In genomic region chr1:30783741-30784140, GRCm38 (mm10) we compare ENCODE assay signal across 17 mouse cellular contexts.
"Had no signal": no experiment of that assay in that cellular context is flagged by ENCODE, and none has a peak within 500 bp of the region (broad histone marks: within the 10 kb centered on the region; RNA-seq: fewer than 3 reads in every experiment).

No protein-coding gene starts in this region.

- H3K9ac ChIP-seq: lung, embryonic 15.5 days; midbrain, embryonic 13.5 days; midbrain, embryonic 15.5 days; neural tube, embryonic 12.5 days; stomach, embryonic 15.5 days had no signal

- H3K4me2 ChIP-seq: lung, embryonic 15.5 days; midbrain, embryonic 11.5 days; midbrain, embryonic 13.5 days; midbrain, embryonic 15.5 days; neural tube, embryonic 12.5 days; stomach, embryonic 15.5 days had no signal

- H3K36me3 ChIP-seq: lung, embryonic 15.5 days; midbrain, embryonic 13.5 days; midbrain, embryonic 15.5 days; neural tube, embryonic 12.5 days; stomach, embryonic 15.5 days had no signal

- H3K4me1 ChIP-seq: lung, embryonic 15.5 days; midbrain, embryonic 13.5 days; midbrain, embryonic 15.5 days; neural tube, embryonic 12.5 days; stomach, embryonic 15.5 days had no signal

- H3K9me3 ChIP-seq: lung, embryonic 15.5 days; megakaryocyte, embryonic 14.5 days; midbrain, embryonic 13.5 days; midbrain, embryonic 15.5 days; neural tube, embryonic 12.5 days; stomach, embryonic 15.5 days had no signal

- DNase-seq: lung, adult 2 months; lung, postnatal 14 days; lung, postnatal 36 days; right cerebral cortex, postnatal 14 days; thymus, adult 2 months; thymus, postnatal 25 days; thymus, postnatal 4 days had no signal

- H3K27me3 ChIP-seq: lung, embryonic 15.5 days; megakaryocyte, embryonic 14.5 days; midbrain, embryonic 13.5 days; midbrain, embryonic 15.5 days; neural tube, embryonic 12.5 days; stomach, embryonic 15.5 days had no signal

- H3K27ac ChIP-seq: lung, embryonic 15.5 days; macrophage; midbrain, embryonic 13.5 days; midbrain, embryonic 15.5 days; neural tube, embryonic 12.5 days; stomach, embryonic 15.5 days; stomach, postnatal 0 days had no signal

- ATAC-seq: lung, postnatal 0 days; midbrain, embryonic 13.5 days; midbrain, embryonic 15.5 days had no signal

- H3K4me3 ChIP-seq: lung, embryonic 15.5 days; megakaryocyte, embryonic 14.5 days; midbrain, embryonic 13.5 days; midbrain, embryonic 15.5 days; neural tube, embryonic 12.5 days; stomach, embryonic 15.5 days had no signal
